9 mouse cellular contexts compared by ENCODE assay signal in the genomic region with DNA sequence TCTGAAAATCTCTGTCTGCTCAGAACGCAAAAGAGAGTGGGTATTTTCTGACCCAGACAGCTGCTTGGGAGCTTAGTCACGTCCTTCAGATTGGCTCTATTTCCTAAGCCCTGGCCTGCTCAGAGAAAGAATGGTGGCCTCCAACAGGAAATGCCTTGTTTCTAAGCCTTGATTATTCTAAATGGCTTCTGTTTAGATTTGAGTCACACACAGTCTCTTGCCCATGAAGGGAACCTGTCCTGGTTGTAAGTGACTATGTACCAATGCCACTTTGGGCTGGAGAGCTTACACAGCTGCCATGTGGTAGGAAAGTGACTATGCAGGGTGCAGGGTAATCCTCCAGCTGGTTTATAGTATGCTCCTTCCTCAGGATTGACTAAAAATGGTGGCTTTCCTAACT.
DNase-seq lines count a peak whose midpoint lies in the region; ATAC-seq and TF ChIP-seq lines count a peak whose summit lies in the region.
"Had no signal": no experiment of that assay in that cellular context is flagged by ENCODE, and none has a peak within 500 bp of the region (broad histone marks: within the 10 kb centered on the region; RNA-seq: fewer than 3 reads in every experiment).

No protein-coding gene starts in this region.

- intact Hi-C loops in heart, postnatal 10 days (cut with DNase I), result no loop called here
- intact Hi-C loops in gastrocnemius, postnatal 36 days (cut with DNase I), result no loop called here

- peak overlapping the region; percentile 58 for H3K27ac ChIP-seq in lung, embryonic 16.5 days (ENCODE audit: low read length)
- peak overlapping the region; percentile 18 for H3K27ac ChIP-seq in embryonic facial prominence, embryonic 15.5 days (replicated peaks)
- peak overlapping the region; percentile 45; the same call in 1 of the 2 replicates for H3K27ac ChIP-seq in stomach, embryonic 14.5 days (ENCODE audit: low read length)

- TF ChIP-seq CTCF in lung, adult 2 months (IDR thresholded peaks at IDR 0.05; ENCODE audit: insufficient read depth, low read length), result no peak

- no peaks in the 10 kb centered on the region for H3K9me3 ChIP-seq in lung, embryonic 16.5 days (ENCODE audit: control insufficient read depth, low read length)
- H3K9me3 ChIP-seq in embryonic facial prominence, embryonic 15.5 days (replicated peaks), result no peaks in the 10 kb centered on the region
- no peaks in the 10 kb centered on the region for H3K9me3 ChIP-seq in stomach, embryonic 14.5 days (ENCODE audit: control insufficient read depth, low read depth, low read length)

- H3K36me3 ChIP-seq in lung, embryonic 16.5 days (ENCODE audit: control insufficient read depth, insufficient read depth, low read length), result no peaks in the 10 kb centered on the region
- no peaks in the 10 kb centered on the region; the same call in 1 of the 2 replicates for H3K36me3 ChIP-seq in embryonic facial prominence, embryonic 15.5 days
- H3K36me3 ChIP-seq in stomach, embryonic 14.5 days (ENCODE audit: control insufficient read depth, insufficient read depth, low read length), result no peaks in the 10 kb centered on the region

- no peak for DNase-seq in lung, adult 2 months
- DNase-seq in heart, postnatal 10 days, result peak; percentile 30 to 35
- no peak for DNase-seq in layer of hippocampus, postnatal 14 days (ENCODE audit: low spot score in 2 of 2)
- DNase-seq in gastrocnemius, postnatal 36 days, result no peak
- DNase-seq: layer of hippocampus, postnatal 36 days had no signal

- TF ChIP-seq POLR2A in lung, adult 2 months (IDR thresholded peaks at IDR 0.05; ENCODE audit: borderline replicate concordance, extremely low read depth, low read depth, low read length), result no peak

- peak; percentile 45 for ATAC-seq in lung, embryonic 16.5 days (ENCODE audit: low read depth)
- no peak for ATAC-seq in embryonic facial prominence, embryonic 15.5 days (ENCODE audit: insufficient number of reproducible peaks, low FRiP score, low TSS enrichment, low read depth)
- no peak; the same call in 1 of the 2 replicates for ATAC-seq in stomach, embryonic 14.5 days (ENCODE audit: insufficient number of reproducible peaks, insufficient read depth, low FRiP score, low read depth)

- peaks cover 17% of the 10 kb centered on the region for H3K4me1 ChIP-seq in lung, embryonic 16.5 days (replicated peaks; ENCODE audit: control insufficient read depth, insufficient read depth, low read length)
- peaks cover 14% of the 10 kb centered on the region for H3K4me1 ChIP-seq in lung, adult 2 months (ENCODE audit: control insufficient read depth, insufficient read depth, low read length)
- H3K4me1 ChIP-seq in embryonic facial prominence, embryonic 15.5 days, result peaks cover 32% of the 10 kb centered on the region
- H3K4me1 ChIP-seq in stomach, embryonic 14.5 days (ENCODE audit: control insufficient read depth, insufficient read depth, low read length), result peaks cover 23% of the 10 kb centered on the region

- no peak overlapping the region for H3K4me3 ChIP-seq in lung, embryonic 16.5 days (ENCODE audit: low read length)
- H3K4me3 ChIP-seq in lung, adult 2 months (replicated peaks; ENCODE audit: extremely low read depth, low read depth, low read length), result no peak overlapping the region
- no peak overlapping the region for H3K4me3 ChIP-seq in embryonic facial prominence, embryonic 15.5 days (replicated peaks)
- H3K4me3 ChIP-seq in stomach, embryonic 14.5 days (ENCODE audit: low read depth, low read length), result no peak overlapping the region
- H3K4me3 ChIP-seq: erythroblast, embryonic 14.5 days had no signal

- no peak overlapping the region for H3K9ac ChIP-seq in lung, embryonic 16.5 days (ENCODE audit: low read length)
- H3K9ac ChIP-seq in embryonic facial prominence, embryonic 15.5 days, result no peak overlapping the region
- H3K9ac ChIP-seq in stomach, embryonic 14.5 days (replicated peaks; ENCODE audit: low read depth, low read length), result no peak overlapping the region

- no peak overlapping the region for H3K4me2 ChIP-seq in lung, embryonic 16.5 days (ENCODE audit: low read depth, low read length)
- H3K4me2 ChIP-seq in embryonic facial prominence, embryonic 15.5 days (replicated peaks), result no peak overlapping the region
- H3K4me2 ChIP-seq in stomach, embryonic 14.5 days (replicated peaks; ENCODE audit: low read depth, low read length), result no peak overlapping the region

- WGBS in lung, embryonic 16.5 days, result 37% methylated on average over 2 of the region's 2 CpGs
- WGBS in lung, adult 2 months, result 26% methylated on average over 2 of the region's 2 CpGs
- 47% methylated on average over 2 of the region's 2 CpGs for WGBS in embryonic facial prominence, embryonic 15.5 days
- WGBS in stomach, embryonic 14.5 days, result 27% methylated on average over 2 of the region's 2 CpGs

- no peaks in the 10 kb centered on the region for H3K27me3 ChIP-seq in lung, embryonic 16.5 days (ENCODE audit: control insufficient read depth, insufficient read depth, low read depth, low read length)
- H3K27me3 ChIP-seq in embryonic facial prominence, embryonic 15.5 days, result no peaks in the 10 kb centered on the region
- H3K27me3 ChIP-seq in stomach, embryonic 14.5 days (ENCODE audit: control insufficient read depth, insufficient read depth, low read length), result no peaks in the 10 kb centered on the region

Comparison
In these comparisons a context has a peak if more than half of its experiments do, and no peak if none do; other contexts are left out.
1. DNase-seq: peak in heart, postnatal 10 days (2 of 2); none in lung, adult 2 months (single experiment), layer of hippocampus, postnatal 14 days (0 of 2) and gastrocnemius, postnatal 36 days (0 of 2).
2. Peak in every context shown above with its lines, with median percentiles within 50 percentile points of each other: H3K27ac ChIP-seq.